Mouse (Mus musculus): Measurements from ENCODE around the gene Rad21l. TPM values are rescaled to one million over a fixed set of nuclear protein-coding genes. Genes with fewer than 3 reads are reported as not detected.
A peak's percentile ranks its signal among the peaks of the same experiment; 100 is the strongest.

Rad21l gene
- polyA plus RNA-seq, 1 experiment from 2014 or later = not detected

GRCm38 (mm10) chr2:151634903-151635302 lies 33.4 kb downstream of the Rad21l start:
- WGBS = 33% methylated on average over 2 of the region's 2 CpGs
- H3K4me2 ChIP-seq (ENCODE audit: low read depth, low read length) = no peak overlapping the region
- no peak overlapping the region for H3K9ac ChIP-seq (replicated peaks; ENCODE audit: low read length)
- ATAC-seq (replicated peaks; ENCODE audit: insufficient number of reproducible peaks, low FRiP score, low TSS enrichment, low read depth) (no peak), DNase-seq (ENCODE audit: low spot score) (no peak)
- no peaks in the 10 kb centered on the region for H3K4me1 ChIP-seq (ENCODE audit: control insufficient read depth, insufficient read depth, low read length)
- H3K27ac ChIP-seq (replicated peaks; ENCODE audit: low read depth, low read length) = no peak overlapping the region
- no peaks in the 10 kb centered on the region for H3K9me3 ChIP-seq (replicated peaks; ENCODE audit: control insufficient read depth, low read length)
- H3K27me3 ChIP-seq (ENCODE audit: control insufficient read depth, insufficient read depth, low read length) = peaks cover 4% of the 10 kb centered on the region; the same call in 1 of the 2 replicates
- no peak overlapping the region for H3K4me3 ChIP-seq (ENCODE audit: low read depth, low read length)
- no peaks in the 10 kb centered on the region for H3K36me3 ChIP-seq (replicated peaks; ENCODE audit: control insufficient read depth, insufficient read depth, low read depth, low read length)

GRCm38 (mm10) chr2:151632982-151633381 lies 35.4 kb downstream of the Rad21l start:
- DNase-seq (ENCODE audit: low spot score) (no peak), ATAC-seq (replicated peaks; ENCODE audit: insufficient number of reproducible peaks, low FRiP score, low TSS enrichment, low read depth) (no peak)
- WGBS = 26% methylated on average over 5 of the region's 5 CpGs
- H3K4me2 ChIP-seq (ENCODE audit: low read depth, low read length) = no peak overlapping the region
- no peaks in the 10 kb centered on the region for H3K36me3 ChIP-seq (replicated peaks; ENCODE audit: control insufficient read depth, insufficient read depth, low read depth, low read length)
- peaks cover 4% of the 10 kb centered on the region; the same call in 1 of the 2 replicates for H3K27me3 ChIP-seq (ENCODE audit: control insufficient read depth, insufficient read depth, low read length)
- no peaks in the 10 kb centered on the region for H3K9me3 ChIP-seq (replicated peaks; ENCODE audit: control insufficient read depth, low read length)
- no peak overlapping the region for H3K27ac ChIP-seq (replicated peaks; ENCODE audit: low read depth, low read length)
- H3K4me1 ChIP-seq (ENCODE audit: control insufficient read depth, insufficient read depth, low read length) = no peaks in the 10 kb centered on the region
- H3K9ac ChIP-seq (replicated peaks; ENCODE audit: low read length) = no peak overlapping the region
- no peak overlapping the region for H3K4me3 ChIP-seq (ENCODE audit: low read depth, low read length)

DNA sequence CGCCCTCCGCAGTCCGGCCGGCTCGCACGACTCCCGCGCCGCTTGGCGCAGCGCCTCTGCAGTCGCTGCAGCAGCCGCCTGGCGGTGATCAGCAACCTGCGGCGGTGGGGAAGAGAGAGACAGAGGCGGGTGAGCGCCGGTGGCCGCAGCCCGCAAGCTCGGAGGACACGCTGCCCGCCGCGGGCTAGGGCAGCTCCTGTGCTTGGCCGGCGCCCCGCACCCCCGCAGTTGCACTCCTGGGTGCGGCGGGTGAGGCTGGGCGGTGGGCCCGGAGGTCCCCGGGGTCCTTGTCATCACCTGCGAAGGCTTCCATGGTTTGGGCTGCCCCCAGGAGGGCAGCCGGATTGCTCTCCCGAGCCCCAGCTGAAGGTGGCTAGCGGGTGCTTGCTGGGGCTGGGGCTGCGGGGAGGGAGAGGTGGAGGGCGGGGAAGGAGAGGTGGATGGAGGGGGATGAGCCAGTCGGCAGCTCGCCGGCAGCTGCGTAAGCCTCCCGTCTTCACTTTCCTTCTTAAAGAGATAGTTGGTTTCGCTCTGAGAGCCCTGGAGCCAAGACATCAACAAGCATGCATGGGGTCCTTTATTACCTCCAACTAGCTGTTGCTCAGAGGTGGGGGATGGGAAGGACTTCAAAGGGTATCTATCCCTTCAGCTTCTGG lies 36.0 kb downstream of the Rad21l start, which contains the start of gene Snph:
TSS of gene Snph (minus strand) at position 435 of the 656 bp plus-strand sequence.
- H3K4me1 ChIP-seq (ENCODE audit: control insufficient read depth, insufficient read depth, low read length) = no peaks in the 10 kb centered on the region
- peak within 1 kb of the TSS; percentile 93 for H3K4me2 ChIP-seq (ENCODE audit: low read depth, low read length)
- peak; percentile 73 for DNase-seq (ENCODE audit: low spot score)
- no peaks in the 10 kb centered on the region for H3K9me3 ChIP-seq (replicated peaks; ENCODE audit: control insufficient read depth, low read length)
- H3K27ac ChIP-seq (replicated peaks; ENCODE audit: low read depth, low read length) = no peak within 1 kb of the TSS
- no peaks in the 10 kb centered on the region for H3K36me3 ChIP-seq (replicated peaks; ENCODE audit: control insufficient read depth, insufficient read depth, low read depth, low read length)
- H3K9ac ChIP-seq (replicated peaks; ENCODE audit: low read length) = peak within 1 kb of the TSS; percentile 54
- H3K27me3 ChIP-seq (ENCODE audit: control insufficient read depth, insufficient read depth, low read length) = peaks cover 4% of the 10 kb centered on the region; the same call in 1 of the 2 replicates
- under 1% methylated on average over 45 of the region's 47 CpGs for WGBS
- peak; percentile 70 for ATAC-seq (replicated peaks; ENCODE audit: insufficient number of reproducible peaks, low FRiP score, low TSS enrichment, low read depth)
- peak within 1 kb of the TSS; percentile 48 for H3K4me3 ChIP-seq (ENCODE audit: low read depth, low read length)

DNA sequence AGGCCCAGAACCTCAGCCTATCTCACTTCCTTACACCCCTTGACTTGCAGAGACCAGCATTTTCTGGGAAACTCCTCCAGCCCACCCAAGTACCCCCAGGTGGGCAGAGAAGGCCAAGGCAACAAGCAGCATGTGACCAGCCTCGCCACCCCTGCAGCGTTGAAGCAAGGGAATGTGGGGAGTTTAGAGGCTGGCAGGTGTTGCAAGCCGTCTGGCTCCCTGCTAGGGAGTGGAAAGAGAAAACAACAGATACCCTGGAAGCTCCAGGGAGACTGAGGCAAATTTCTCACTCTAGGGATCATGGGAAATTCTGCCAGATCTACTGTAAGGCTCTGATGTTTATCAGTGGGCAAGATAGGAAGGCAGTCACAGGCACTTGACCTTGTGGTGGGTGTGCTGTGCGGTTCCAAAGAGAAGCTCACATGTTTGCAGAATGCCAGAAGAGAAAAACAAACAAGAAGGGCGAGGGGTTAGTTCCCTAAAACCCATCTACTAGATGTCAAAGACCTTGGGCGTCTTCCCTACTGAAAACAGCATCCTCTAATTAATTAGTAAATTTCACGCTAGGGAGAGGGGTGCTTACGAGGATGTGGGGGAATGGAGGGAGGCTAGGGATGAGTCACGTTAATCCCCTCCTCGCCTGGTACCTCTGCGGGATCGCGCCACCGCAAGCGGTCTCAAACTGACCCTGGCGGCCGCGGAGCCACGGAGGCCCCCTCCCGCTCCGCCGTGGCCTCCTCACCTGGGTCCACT lies 36.8 kb downstream of the Rad21l start:
- H3K9ac ChIP-seq (replicated peaks; ENCODE audit: low read length) = peak overlapping the region; percentile 54
- ATAC-seq (replicated peaks; ENCODE audit: insufficient number of reproducible peaks, low FRiP score, low TSS enrichment, low read depth) (peak; percentile 49; the same call in 1 of the 2 replicates), DNase-seq (ENCODE audit: low spot score) (no peak)
- 3% methylated on average over 17 of the region's 22 CpGs for WGBS
- H3K27ac ChIP-seq (replicated peaks; ENCODE audit: low read depth, low read length) = no peak overlapping the region
- H3K4me2 ChIP-seq (ENCODE audit: low read depth, low read length) = peak overlapping the region; percentile 93
- H3K4me3 ChIP-seq (ENCODE audit: low read depth, low read length) = peak overlapping the region; percentile 48
- H3K4me1 ChIP-seq (ENCODE audit: control insufficient read depth, insufficient read depth, low read length) = no peaks in the 10 kb centered on the region
- H3K9me3 ChIP-seq (replicated peaks; ENCODE audit: control insufficient read depth, low read length) = no peaks in the 10 kb centered on the region
- peaks cover 4% of the 10 kb centered on the region; the same call in 1 of the 2 replicates for H3K27me3 ChIP-seq (ENCODE audit: control insufficient read depth, insufficient read depth, low read length)
- no peaks in the 10 kb centered on the region for H3K36me3 ChIP-seq (replicated peaks; ENCODE audit: control insufficient read depth, insufficient read depth, low read depth, low read length)

DNA sequence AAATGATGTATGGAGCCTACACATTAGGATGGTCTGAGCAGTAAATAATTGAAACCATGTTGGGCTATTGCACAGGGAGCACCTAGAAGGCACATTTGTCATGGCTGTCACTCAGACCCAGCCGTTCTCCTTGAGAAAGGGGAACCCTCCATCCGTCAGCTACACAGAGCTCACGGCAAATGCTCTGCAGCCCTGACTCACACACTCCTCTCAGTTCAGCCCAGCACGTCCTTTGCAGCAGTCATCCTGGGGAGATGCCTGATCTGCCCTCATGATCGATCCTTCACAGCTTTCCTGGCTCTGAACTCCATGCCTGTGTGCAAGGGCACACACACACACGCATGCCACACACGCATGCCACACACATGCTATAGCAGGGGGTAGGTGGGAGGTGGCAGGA lies 39.0 kb downstream of the Rad21l start:
- H3K27ac ChIP-seq (replicated peaks; ENCODE audit: low read depth, low read length) = no peak overlapping the region
- ATAC-seq (replicated peaks; ENCODE audit: insufficient number of reproducible peaks, low FRiP score, low TSS enrichment, low read depth) (no peak), DNase-seq (ENCODE audit: low spot score) (peak; percentile 11)
- peaks cover 4% of the 10 kb centered on the region; the same call in 1 of the 2 replicates for H3K27me3 ChIP-seq (ENCODE audit: control insufficient read depth, insufficient read depth, low read length)
- no peaks in the 10 kb centered on the region for H3K4me1 ChIP-seq (ENCODE audit: control insufficient read depth, insufficient read depth, low read length)
- no peaks in the 10 kb centered on the region for H3K36me3 ChIP-seq (replicated peaks; ENCODE audit: control insufficient read depth, insufficient read depth, low read depth, low read length)
- no peak overlapping the region for H3K9ac ChIP-seq (replicated peaks; ENCODE audit: low read length)
- H3K4me2 ChIP-seq (ENCODE audit: low read depth, low read length) = no peak overlapping the region
- 63% methylated on average over 7 of the region's 7 CpGs for WGBS
- no peak overlapping the region for H3K4me3 ChIP-seq (ENCODE audit: low read depth, low read length)
- no peaks in the 10 kb centered on the region for H3K9me3 ChIP-seq (replicated peaks; ENCODE audit: control insufficient read depth, low read length)

DNA sequence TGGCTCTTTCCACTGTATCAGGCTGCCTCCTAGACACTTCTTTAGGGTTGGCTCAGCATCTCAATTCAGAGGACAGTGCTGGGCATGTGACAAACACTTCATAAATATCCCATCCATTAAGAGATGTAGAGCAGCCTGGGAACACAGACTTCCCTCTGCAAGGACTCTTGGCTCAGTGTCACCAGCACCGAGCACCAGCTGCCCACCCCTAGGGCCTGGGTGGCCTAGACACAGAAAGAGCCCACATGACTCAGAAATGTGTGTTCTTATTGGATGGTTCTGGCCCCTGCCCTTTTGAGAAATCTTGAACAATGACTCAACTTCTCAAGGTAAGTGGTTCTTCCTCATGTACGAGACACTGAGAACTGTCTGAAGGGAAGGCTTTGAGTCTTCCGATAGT lies 40.3 kb downstream of the Rad21l start:
- no peak overlapping the region for H3K4me3 ChIP-seq (ENCODE audit: low read depth, low read length)
- no peak overlapping the region for H3K27ac ChIP-seq (replicated peaks; ENCODE audit: low read depth, low read length)

DNA sequence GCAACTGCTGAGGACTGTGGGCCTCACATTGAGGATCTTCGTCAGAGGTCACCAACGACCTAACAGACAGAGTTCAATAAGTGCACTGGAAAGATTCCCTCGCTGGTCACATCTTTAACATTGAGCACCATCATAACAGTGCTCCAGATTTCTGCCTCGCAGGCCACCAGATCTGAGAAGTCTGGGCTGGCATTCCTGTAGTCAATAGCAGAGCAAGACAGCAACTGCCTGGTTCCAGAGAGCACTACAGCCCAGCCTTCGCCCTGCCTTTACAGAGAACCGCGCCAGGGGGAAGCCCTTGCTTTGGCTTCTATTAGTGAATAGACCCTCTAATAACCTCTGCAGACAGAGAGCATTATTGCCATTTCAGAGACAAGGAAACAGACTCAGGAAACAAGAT lies 42.0 kb downstream of the Rad21l start:
- DNase-seq (ENCODE audit: low spot score) (no peak), ATAC-seq (replicated peaks; ENCODE audit: insufficient number of reproducible peaks, low FRiP score, low TSS enrichment, low read depth) (no peak)
- H3K27ac ChIP-seq (replicated peaks; ENCODE audit: low read depth, low read length) = no peak overlapping the region
- no peak overlapping the region for H3K4me2 ChIP-seq (ENCODE audit: low read depth, low read length)
- H3K4me3 ChIP-seq (ENCODE audit: low read depth, low read length) = no peak overlapping the region
- 91% methylated on average over 7 of the region's 7 CpGs for WGBS
- H3K36me3 ChIP-seq (replicated peaks; ENCODE audit: control insufficient read depth, insufficient read depth, low read depth, low read length) = no peaks in the 10 kb centered on the region
- peaks cover 2% of the 10 kb centered on the region; the same call in 1 of the 2 replicates for H3K27me3 ChIP-seq (ENCODE audit: control insufficient read depth, insufficient read depth, low read length)
- H3K9ac ChIP-seq (replicated peaks; ENCODE audit: low read length) = no peak overlapping the region
- H3K4me1 ChIP-seq (ENCODE audit: control insufficient read depth, insufficient read depth, low read length) = no peaks in the 10 kb centered on the region
- H3K9me3 ChIP-seq (replicated peaks; ENCODE audit: control insufficient read depth, low read length) = no peaks in the 10 kb centered on the region

More for the DNA sequence above, 40.3 kb downstream of the Rad21l start:
- DNase-seq (ENCODE audit: low spot score) = no peak
- Histone ChIP-seq H3K4me2 (ENCODE audit: low read depth, low read length) (no peak overlapping the region), H3K27me3 (ENCODE audit: control insufficient read depth, insufficient read depth, low read length) (peaks cover 4% of the 10 kb centered on the region; the same call in 1 of the 2 replicates), H3K9ac (replicated peaks; ENCODE audit: low read length) (no peak overlapping the region), H3K9me3 (replicated peaks; ENCODE audit: control insufficient read depth, low read length) (no peaks in the 10 kb centered on the region), H3K36me3 (replicated peaks; ENCODE audit: control insufficient read depth, insufficient read depth, low read depth, low read length) (no peaks in the 10 kb centered on the region), H3K4me1 (ENCODE audit: control insufficient read depth, insufficient read depth, low read length) (no peaks in the 10 kb centered on the region)
- WGBS = 89% methylated on average over 3 of the region's 3 CpGs
- ATAC-seq (replicated peaks; ENCODE audit: insufficient number of reproducible peaks, low FRiP score, low TSS enrichment, low read depth) = no peak

DNA sequence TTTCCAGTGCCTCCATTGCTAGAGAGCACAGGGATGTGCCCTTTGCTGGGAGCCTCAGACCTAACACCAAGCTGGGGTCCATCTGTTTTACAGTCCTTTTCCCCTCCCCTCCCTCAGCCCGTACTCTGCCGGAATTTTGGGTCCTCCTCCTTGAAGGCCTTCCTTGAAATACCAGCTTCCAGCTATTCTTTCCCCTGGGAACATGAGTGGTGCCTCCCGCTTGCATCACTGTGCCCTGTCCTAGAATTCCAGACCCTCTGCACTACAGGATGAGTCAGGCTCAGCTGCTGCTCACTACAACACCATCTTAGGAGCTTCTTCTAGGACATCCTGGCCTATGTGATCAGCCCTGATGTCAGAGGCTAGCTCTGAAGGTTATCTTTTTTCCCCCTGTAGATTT lies 44.6 kb downstream of the Rad21l start:
- Histone ChIP-seq H3K4me1 (ENCODE audit: control insufficient read depth, insufficient read depth, low read length) (no peaks in the 10 kb centered on the region), H3K36me3 (replicated peaks; ENCODE audit: control insufficient read depth, insufficient read depth, low read depth, low read length) (no peaks in the 10 kb centered on the region), H3K9ac (replicated peaks; ENCODE audit: low read length) (no peak overlapping the region), H3K9me3 (replicated peaks; ENCODE audit: control insufficient read depth, low read length) (no peaks in the 10 kb centered on the region), H3K27ac (replicated peaks; ENCODE audit: low read depth, low read length) (no peak overlapping the region), H3K4me3 (ENCODE audit: low read depth, low read length) (no peak overlapping the region), H3K4me2 (ENCODE audit: low read depth, low read length) (no peak overlapping the region), H3K27me3 (ENCODE audit: control insufficient read depth, insufficient read depth, low read length) (no peaks in the 10 kb centered on the region)
- DNase-seq (ENCODE audit: low spot score) = no peak
- ATAC-seq (replicated peaks; ENCODE audit: insufficient number of reproducible peaks, low FRiP score, low TSS enrichment, low read depth) = no peak
- 63% methylated on average over 3 of the region's 3 CpGs for WGBS
